Mouse (Mus musculus) MEL (cell line): ENCODE data around the gene Olfm4.

Source experiments
- CTCF ChIP-seq, 3 experiments: IDR thresholded peaks in 2 of 3; conservative IDR thresholded peaks in 1 of 3; 2 replicates each; pipeline ENCODE4 v1.5.1; 2011 to 2012; ENCODE audit warnings: low read length in 3 of 3, low read depth in 2 of 3, mild to moderate bottlenecking in 2 of 3, improper control_type of control experiment in 1 of 3, inconsistent platforms in 1 of 3, mixed read lengths in 1 of 3, moderate library complexity in 1 of 3; ENCODE audit not compliant: control insufficient read depth in 1 of 3, insufficient read depth in 1 of 3, poor library complexity in 1 of 3, severe bottlenecking in 1 of 3
- GATA1 ChIP-seq: IDR thresholded peaks from 2 replicates; pipeline ENCODE4 v1.6.1; 2011; ENCODE audit warnings: low read depth, low read length, improper control_type of control experiment
- MAZ ChIP-seq: IDR thresholded peaks from 2 replicates; pipeline ENCODE4 v1.6.1; 2012; ENCODE audit warnings: low read depth, mild to moderate bottlenecking, inconsistent platforms, low read length, improper control_type of control experiment

DNA sequence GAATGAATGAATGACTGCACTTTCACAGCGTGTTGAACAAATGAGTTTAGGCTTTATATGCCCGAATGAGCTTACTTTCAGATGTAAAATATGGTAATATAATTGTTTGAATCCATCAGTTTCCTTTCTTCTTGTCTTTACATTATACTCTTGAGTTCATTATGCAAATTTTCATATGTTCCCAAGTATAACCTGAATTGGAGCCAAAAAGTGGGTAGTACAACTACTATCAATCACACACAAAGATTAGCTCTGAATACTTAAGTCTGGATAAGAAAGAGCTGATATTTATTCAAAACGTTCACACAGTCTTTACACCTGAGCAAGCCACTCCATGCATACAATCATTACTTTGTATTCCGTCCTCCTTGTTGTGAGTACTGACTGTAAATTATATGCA, 49.5 kb upstream of the Olfm4 start:
- TF ChIP-seq MAZ (no peak), GATA1 (no peak), CTCF (IDR thresholded peaks at IDR 0.05 in 2 of 3, conservative IDR thresholded peaks at IDR 0.05 in 1 of 3; ENCODE audit: control insufficient read depth in 1 of 3, insufficient read depth in 1 of 3, low read depth in 2 of 3, low read length in 3 of 3, poor library complexity in 1 of 3, severe bottlenecking in 1 of 3) (no peak)
